Mouse (Mus musculus) liver, embryonic 15.5 days (tissue): Measurements from ENCODE around the gene Pcp4. TPM values are rescaled to one million over a fixed set of nuclear protein-coding genes. Genes with fewer than 3 reads are reported as not detected.

Experiments
- ATAC-seq: fragments of 200-750 bp; cut with Nextera tagmentation; 2 replicates; pipeline ENCODE4 v1.8.0; 2017; ENCODE audit warnings: moderate number of reproducible peaks, mild to moderate bottlenecking, moderate library complexity; ENCODE audit not compliant: insufficient read depth
- H3K27ac ChIP-seq: fragments of 300-500 bp; sonication (generic); replicated peaks from 2 replicates; pipeline ENCODE4 v1.5.1; 2015; ENCODE audit warnings: mild to moderate bottlenecking, inconsistent platforms
- H3K27me3 ChIP-seq: fragments of 300-500 bp; sonication (generic); 2 replicates; pipeline ENCODE4 v1.6.1; 2015; ENCODE audit warnings: mild to moderate bottlenecking, inconsistent platforms
- H3K36me3 ChIP-seq: fragments of 300-500 bp; sonication (generic); replicated peaks from 2 replicates; pipeline ENCODE4 v1.6.1; 2015; ENCODE audit warnings: moderate library complexity, mild to moderate bottlenecking, inconsistent platforms
- H3K4me1 ChIP-seq: fragments of 300-500 bp; sonication (generic); replicated peaks from 2 replicates; pipeline ENCODE4 v1.6.1; 2015; ENCODE audit warnings: inconsistent platforms
- H3K4me2 ChIP-seq: fragments of 300-500 bp; sonication (generic); 2 replicates; pipeline ENCODE4 v1.6.1; 2015; ENCODE audit warnings: moderate library complexity, mild to moderate bottlenecking, inconsistent platforms
- H3K4me3 ChIP-seq: fragments of 300-500 bp; sonication (generic); replicated peaks from 2 replicates; pipeline ENCODE4 v1.5.1; 2015; ENCODE audit warnings: mild to moderate bottlenecking, inconsistent platforms
- H3K9ac ChIP-seq: fragments of 300-500 bp; sonication (generic); 2 replicates; pipeline ENCODE4 v1.6.1; 2015; ENCODE audit warnings: moderate library complexity, mild to moderate bottlenecking, inconsistent platforms
- H3K9me3 ChIP-seq: fragments of 300-500 bp; sonication (generic); replicated peaks from 2 replicates; pipeline ENCODE4 v1.6.1; 2016; ENCODE audit warnings: inconsistent platforms
- WGBS: fragments of 180-500 bp; shearing (Covaris S2); methylation state at CpG from one replicate; pipeline ENCODE4 v1.1.7; 2015; ENCODE audit warnings: mixed read lengths; ENCODE audit not compliant: insufficient replicate concordance; 5-methylcytosine and 5-hydroxymethylcytosine counted together
- polyA plus RNA-seq: library from polyadenylated mRNA; unstranded; fragments of >200 nt; fragmentation: Nextera tagmentation; extraction: Ambion mirVana; gene quantifications from 2 replicates; pipeline ENCODE4 v1.2.1, GENCODE M21; 2015

Pcp4 gene
- polyA plus RNA-seq, 1 experiment from 2014 or later = 0.24 TPM

- Histone ChIP-seq H3K36me3 (no peaks in the 10 kb centered on the region), H3K27me3 (peaks cover 20% of the 10 kb centered on the region), H3K4me3 (no peak overlapping the region), H3K27ac (no peak overlapping the region), H3K9ac (no peak overlapping the region), H3K4me2 (no peak overlapping the region), H3K4me1 (peaks cover 7% of the 10 kb centered on the region), H3K9me3 (no peaks in the 10 kb centered on the region)
- WGBS = 20% methylated on average over 8 of the region's 8 CpGs
- peak; percentile 60 for ATAC-seq
Measured at GRCm38 (mm10) chr16:96533710-96534109, 66.3 kb downstream of the Pcp4 start.

- Histone ChIP-seq H3K36me3 (no peaks in the 10 kb centered on the region), H3K9ac (no peak overlapping the region), H3K27me3 (peaks cover 20% of the 10 kb centered on the region), H3K4me2 (no peak overlapping the region), H3K4me3 (no peak overlapping the region), H3K27ac (no peak overlapping the region), H3K4me1 (peaks cover 7% of the 10 kb centered on the region), H3K9me3 (no peaks in the 10 kb centered on the region)
- 49% methylated on average over 4 of the region's 4 CpGs for WGBS
- no peak for ATAC-seq
Measured at GRCm38 (mm10) chr16:96535271-96535670, 67.9 kb downstream of the Pcp4 start.

- Histone ChIP-seq H3K9me3 (no peaks in the 10 kb centered on the region), H3K4me3 (no peak overlapping the region), H3K27me3 (peaks cover 20% of the 10 kb centered on the region), H3K9ac (no peak overlapping the region), H3K4me1 (peaks cover 7% of the 10 kb centered on the region), H3K4me2 (no peak overlapping the region), H3K36me3 (no peaks in the 10 kb centered on the region), H3K27ac (no peak overlapping the region)
- ATAC-seq = no peak
Measured at GRCm38 (mm10) chr16:96536426-96536825, 69.0 kb downstream of the Pcp4 start.

GRCm38 (mm10) chr16:96539091-96539490 is 71.7 kb downstream of the Pcp4 start:
- no peaks in the 10 kb centered on the region for H3K36me3 ChIP-seq
- no peak overlapping the region for H3K4me2 ChIP-seq
- no peak overlapping the region for H3K9ac ChIP-seq
- H3K4me3 ChIP-seq = no peak overlapping the region
- H3K27me3 ChIP-seq = peaks cover 14% of the 10 kb centered on the region
- no peak for ATAC-seq
- no peak overlapping the region for H3K27ac ChIP-seq
- H3K4me1 ChIP-seq = peaks cover under 1% of the 10 kb centered on the region; the same call in 1 of the 2 replicates
- WGBS = 57% methylated on average over 4 of the region's 4 CpGs
- H3K9me3 ChIP-seq = no peaks in the 10 kb centered on the region

- no peak overlapping the region for H3K4me2 ChIP-seq
- H3K27me3 ChIP-seq = no peaks in the 10 kb centered on the region; the same call in 1 of the 2 replicates
- no peak overlapping the region for H3K27ac ChIP-seq
- WGBS = 46% methylated on average over 2 of the region's 2 CpGs
- H3K9me3 ChIP-seq = no peaks in the 10 kb centered on the region
- H3K4me3 ChIP-seq = no peak overlapping the region
- ATAC-seq = no peak
- H3K36me3 ChIP-seq = no peaks in the 10 kb centered on the region
- no peak overlapping the region for H3K9ac ChIP-seq
- H3K4me1 ChIP-seq = no peaks in the 10 kb centered on the region
Measured at GRCm38 (mm10) chr16:96541056-96541455, 73.7 kb downstream of the Pcp4 start.

GRCm38 (mm10) chr16:96552680-96553079 is 85.3 kb downstream of the Pcp4 start:
- ATAC-seq = no peak

GRCm38 (mm10) chr16:96555412-96555811 is 88.0 kb downstream of the Pcp4 start:
- H3K36me3 ChIP-seq = no peaks in the 10 kb centered on the region
- H3K27me3 ChIP-seq = no peaks in the 10 kb centered on the region
- H3K4me1 ChIP-seq = no peaks in the 10 kb centered on the region
- no peak overlapping the region for H3K4me2 ChIP-seq
- no peaks in the 10 kb centered on the region for H3K9me3 ChIP-seq
- ATAC-seq = no peak
- H3K4me3 ChIP-seq = no peak overlapping the region
- WGBS = 45% methylated on average over 4 of the region's 4 CpGs
- H3K27ac ChIP-seq = no peak overlapping the region
- no peak overlapping the region for H3K9ac ChIP-seq

More at GRCm38 (mm10) chr16:96552680-96553079, 85.3 kb downstream of the Pcp4 start:
- Histone ChIP-seq H3K27ac (no peak overlapping the region), H3K36me3 (no peaks in the 10 kb centered on the region), H3K9me3 (no peaks in the 10 kb centered on the region), H3K4me3 (no peak overlapping the region), H3K27me3 (no peaks in the 10 kb centered on the region), H3K4me2 (no peak overlapping the region), H3K4me1 (no peaks in the 10 kb centered on the region), H3K9ac (no peak overlapping the region)
- 64% methylated on average over 2 of the region's 2 CpGs for WGBS

- no peak for ATAC-seq
- WGBS = 66% methylated on average over 3 of the region's 3 CpGs
- Histone ChIP-seq H3K27ac (no peak overlapping the region), H3K9me3 (no peaks in the 10 kb centered on the region), H3K4me1 (no peaks in the 10 kb centered on the region), H3K27me3 (no peaks in the 10 kb centered on the region), H3K9ac (no peak overlapping the region), H3K4me2 (no peak overlapping the region), H3K36me3 (no peaks in the 10 kb centered on the region), H3K4me3 (no peak overlapping the region)
Measured at GRCm38 (mm10) chr16:96556621-96557020, 89.2 kb downstream of the Pcp4 start.

- H3K9me3 ChIP-seq = no peaks in the 10 kb centered on the region
- no peak overlapping the region for H3K9ac ChIP-seq
- H3K36me3 ChIP-seq = no peaks in the 10 kb centered on the region
- H3K4me2 ChIP-seq = no peak overlapping the region
- H3K4me3 ChIP-seq = no peak overlapping the region
- no peak for ATAC-seq
- WGBS = 84% methylated on average over 1 of the region's 1 CpGs
- H3K27me3 ChIP-seq = no peaks in the 10 kb centered on the region
- no peak overlapping the region for H3K27ac ChIP-seq
- no peaks in the 10 kb centered on the region for H3K4me1 ChIP-seq
Measured at GRCm38 (mm10) chr16:96558341-96558740, 90.9 kb downstream of the Pcp4 start.

GRCm38 (mm10) chr16:96559796-96560195 is 92.4 kb downstream of the Pcp4 start:
- Histone ChIP-seq H3K4me1 (no peaks in the 10 kb centered on the region), H3K27ac (no peak overlapping the region), H3K9me3 (no peaks in the 10 kb centered on the region), H3K4me3 (no peak overlapping the region), H3K36me3 (no peaks in the 10 kb centered on the region), H3K4me2 (no peak overlapping the region), H3K27me3 (no peaks in the 10 kb centered on the region), H3K9ac (no peak overlapping the region)
- no peak for ATAC-seq

GRCm38 (mm10) chr16:96563350-96564257 is 96.2 kb downstream of the Pcp4 start:
- Histone ChIP-seq H3K27me3 (no peaks in the 10 kb centered on the region), H3K4me1 (no peaks in the 10 kb centered on the region), H3K27ac (no peak overlapping the region), H3K36me3 (no peaks in the 10 kb centered on the region), H3K9me3 (no peaks in the 10 kb centered on the region), H3K9ac (no peak overlapping the region), H3K4me2 (no peak overlapping the region), H3K4me3 (no peak overlapping the region)
- 67% methylated on average over 8 of the region's 8 CpGs for WGBS
- no peak for ATAC-seq

GRCm38 (mm10) chr16:96567428-96567827 is 100.0 kb downstream of the Pcp4 start:
- Histone ChIP-seq H3K9me3 (no peaks in the 10 kb centered on the region), H3K27me3 (no peaks in the 10 kb centered on the region), H3K4me1 (no peaks in the 10 kb centered on the region), H3K36me3 (no peaks in the 10 kb centered on the region), H3K4me2 (no peak overlapping the region), H3K9ac (no peak overlapping the region), H3K27ac (no peak overlapping the region), H3K4me3 (no peak overlapping the region)
- 53% methylated on average over 3 of the region's 3 CpGs for WGBS
- no peak for ATAC-seq
